ENCODE assay signal across 16 mouse cellular contexts in the genomic region with DNA sequence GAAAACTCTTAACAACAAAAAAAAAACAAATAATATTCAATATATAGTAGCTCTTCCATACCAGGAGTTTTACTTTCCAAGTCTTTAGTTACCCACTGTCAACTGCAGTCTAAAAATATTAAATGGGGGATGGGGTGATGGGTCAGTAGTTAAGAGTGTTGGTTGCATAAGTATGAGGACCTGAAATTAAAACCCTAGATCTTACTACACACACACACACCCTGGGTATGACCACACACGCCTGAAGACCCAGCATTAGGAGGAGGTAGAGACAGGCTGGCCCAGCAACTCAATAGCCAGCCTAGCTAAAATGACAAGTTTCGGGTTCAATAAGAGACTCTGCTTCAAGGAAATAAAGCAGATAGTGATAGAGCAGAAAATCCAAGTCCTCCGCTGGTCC. TPM values are rescaled to one million over a fixed set of nuclear protein-coding genes. Genes with fewer than 3 reads are reported as not detected.
DNase-seq lines count a peak whose midpoint lies in the region; ATAC-seq lines count a peak whose summit lies in the region.
"Had no signal": no experiment of that assay in that cellular context is flagged by ENCODE, and none has a peak within 500 bp of the region (broad histone marks: within the 10 kb centered on the region; RNA-seq: fewer than 3 reads in every experiment).

No protein-coding gene starts in this region.

- peak; percentile 80 for ATAC-seq in granulocyte monocyte progenitor cell, adult 5-6 weeks (replicated peaks; ENCODE audit: poor library complexity, severe bottlenecking)
- ATAC-seq in megakaryocyte, adult 5-6 weeks (ENCODE audit: poor library complexity, severe bottlenecking), result 0 out of 2 replicates have a peak, but pooled peaks have one; percentile 33
- ATAC-seq: activated CD4-positive, CD25-positive, alpha-beta regulatory T cell, adult 4 months; forebrain, embryonic 14.5 days; forebrain, embryonic 16.5 days; Patski had no signal

- peak; percentile 56 for DNase-seq in skeletal muscle tissue, adult 2 months (ENCODE audit: low read depth, low spot score)
- no peak for DNase-seq in adrenal gland, postnatal 25 days
- no peak for DNase-seq in Muller cell, postnatal 12 days (ENCODE audit: inconsistent ontology term)
- DNase-seq: adrenal gland, adult 8-10 months; adrenal gland, postnatal 14 days; cerebellum, adult 11 months; cerebellum, adult 18-20 months; cerebellum, adult 8-10 months; cerebellum, adult 9-11 months; cerebellum, postnatal 14 days had no signal

RNA-seq across cellular contexts. Expression of gene Kpna3, which starts 32.6 kb away (rescaled TPM):
- total RNA-seq in granulocyte monocyte progenitor cell, adult 5-6 weeks (2014; fragmentation: Nextera tagmentation), result 43.2 and 47.9 TPM in 2 replicates
- 29.7 and 50.2 TPM in 2 replicates for total RNA-seq in granulocyte monocyte progenitor cell, adult 5-6 weeks (2017)
- total RNA-seq in megakaryocyte, adult 5-6 weeks (2015), result 39.1 and 42.8 TPM in 2 replicates
- total RNA-seq in megakaryocyte, adult 5-6 weeks (2017), result 21.6 and 26.8 TPM in 2 replicates
- 32.7 and 33.9 TPM in 2 replicates for total RNA-seq in adrenal gland, postnatal 25 days (2021)

RNA-seq across cellular contexts. Expression of gene Ebpl, which starts 46.8 kb away (rescaled TPM):
- 3.4 and 4.8 TPM in 2 replicates for total RNA-seq in granulocyte monocyte progenitor cell, adult 5-6 weeks (2014; fragmentation: Nextera tagmentation)
- 2.2 and 2.8 TPM in 2 replicates for total RNA-seq in granulocyte monocyte progenitor cell, adult 5-6 weeks (2017)
- 2.1 and 2.2 TPM in 2 replicates for total RNA-seq in megakaryocyte, adult 5-6 weeks (2015)
- 0.98 and 1.2 TPM in 2 replicates for total RNA-seq in megakaryocyte, adult 5-6 weeks (2017)
- total RNA-seq in adrenal gland, postnatal 25 days (2021), result 3.2 and 4.5 TPM in 2 replicates
